Mouse (Mus musculus) embryonic facial prominence, embryonic 14.5 days (tissue): Measurements from ENCODE around the gene Osr1. TPM values are rescaled to one million over a fixed set of nuclear protein-coding genes. Genes with fewer than 3 reads are reported as not detected.

Experiments
- ATAC-seq: fragments of 200-750 bp; cut with Nextera tagmentation; 2 replicates; pipeline ENCODE4 v1.8.0; 2017; ENCODE audit warnings: low read depth, moderate number of reproducible peaks, moderate TSS enrichment
- DNase-seq: peaks from one replicate; pipeline ENCODE4 v3.0.0-alpha.2; 2015; ENCODE audit warnings: low spot score
- H3K27ac ChIP-seq: fragments of 300-500 bp; sonication (generic); replicated peaks from 2 replicates; pipeline ENCODE4 v1.5.1; 2014; ENCODE audit warnings: low read depth, mild to moderate bottlenecking, low read length, moderate library complexity
- H3K27me3 ChIP-seq: fragments of 300-500 bp; sonication (generic); replicated peaks from 2 replicates; pipeline ENCODE4 v1.6.1; 2014; ENCODE audit warnings: low read length; ENCODE audit not compliant: control insufficient read depth, insufficient read depth
- H3K36me3 ChIP-seq: fragments of 300-500 bp; sonication (generic); 2 replicates; pipeline ENCODE4 v1.6.1; 2014; ENCODE audit warnings: low read length, mixed read lengths; ENCODE audit not compliant: control insufficient read depth, insufficient read depth
- H3K4me1 ChIP-seq: fragments of 300-500 bp; sonication (generic); 2 replicates; pipeline ENCODE4 v1.6.1; 2014; ENCODE audit warnings: antibody characterized with exemption, low read length; ENCODE audit not compliant: control insufficient read depth, insufficient read depth
- H3K4me2 ChIP-seq: fragments of 300-500 bp; sonication (generic); 2 replicates; pipeline ENCODE4 v1.6.1; 2014; ENCODE audit warnings: low read depth, mild to moderate bottlenecking, low read length, moderate library complexity, mixed read lengths
- H3K4me3 ChIP-seq: fragments of 300-500 bp; sonication (generic); 2 replicates; pipeline ENCODE4 v1.5.1; 2014; ENCODE audit warnings: low read depth, mild to moderate bottlenecking, low read length
- H3K9ac ChIP-seq: fragments of 300-500 bp; sonication (generic); 2 replicates; pipeline ENCODE4 v1.6.1; 2014; ENCODE audit warnings: low read depth, mild to moderate bottlenecking, low read length, moderate library complexity, mixed read lengths
- H3K9me3 ChIP-seq: fragments of 300-500 bp; sonication (generic); 2 replicates; pipeline ENCODE4 v1.6.1; 2016; ENCODE audit warnings: low read length; ENCODE audit not compliant: control insufficient read depth
- polyA plus RNA-seq: library from polyadenylated mRNA; unstranded; fragments of >200 nt; fragmentation: Nextera tagmentation; extraction: Ambion mirVana; gene quantifications from 2 replicates; pipeline ENCODE4 v1.2.1, GENCODE M21; 2014

Osr1 gene
- polyA plus RNA-seq, 1 experiment from 2014 or later: 66.1 TPM

DNA sequence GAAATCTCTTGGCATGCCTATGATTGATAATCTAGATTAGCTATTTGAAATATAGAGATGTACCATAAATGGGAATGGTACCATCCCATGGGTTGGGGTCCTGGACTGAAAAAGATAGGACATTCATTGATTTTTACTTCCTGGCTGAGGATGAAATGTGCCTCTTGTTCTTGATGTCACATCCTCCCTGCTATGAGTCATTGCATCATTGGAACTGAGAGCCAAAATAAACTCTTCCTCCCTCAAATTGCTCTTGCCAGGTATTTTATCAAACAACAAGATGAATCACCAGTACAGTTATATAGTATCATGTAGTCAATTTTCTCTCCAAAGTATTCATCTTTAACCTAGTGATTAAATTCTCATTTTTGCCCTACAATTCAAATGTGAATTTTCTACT, 28.3 kb downstream of the Osr1 start:
- no peaks in the 10 kb centered on the region for H3K4me1 ChIP-seq
- no peak for DNase-seq
- no peaks in the 10 kb centered on the region for H3K9me3 ChIP-seq
- H3K4me2 ChIP-seq: no peak overlapping the region
- no peak overlapping the region for H3K9ac ChIP-seq
- ATAC-seq: no peak
- no peak overlapping the region for H3K27ac ChIP-seq
- no peaks in the 10 kb centered on the region for H3K36me3 ChIP-seq
- no peak overlapping the region for H3K4me3 ChIP-seq
- H3K27me3 ChIP-seq: no peaks in the 10 kb centered on the region
